Mouse (Mus musculus) stomach, embryonic 15.5 days (tissue): ENCODE measurements around the gene Grin2d. TPM values are rescaled to one million over a fixed set of nuclear protein-coding genes. Genes with fewer than 3 reads are reported as not detected.

ENCODE experiments used
- ATAC-seq: fragments of 200-750 bp; cut with Nextera tagmentation; 2 replicates; pipeline ENCODE4 v1.8.0; 2017; ENCODE audit warnings: low read depth, moderate number of reproducible peaks, moderate TSS enrichment; ENCODE audit not compliant: insufficient read depth, low FRiP score
- H3K27ac ChIP-seq: fragments of 300-500 bp; sonication (generic); 2 replicates; pipeline ENCODE4 v1.5.1; 2015; ENCODE audit warnings: mild to moderate bottlenecking, inconsistent platforms
- H3K27me3 ChIP-seq: fragments of 300-500 bp; sonication (generic); replicated peaks from 2 replicates; pipeline ENCODE4 v1.6.1; 2015; ENCODE audit warnings: inconsistent platforms
- H3K36me3 ChIP-seq: fragments of 300-500 bp; sonication (generic); 2 replicates; pipeline ENCODE4 v1.6.1; 2015; ENCODE audit warnings: inconsistent platforms
- H3K4me1 ChIP-seq: fragments of 300-500 bp; sonication (generic); 2 replicates; pipeline ENCODE4 v1.6.1; 2015; ENCODE audit warnings: inconsistent platforms
- H3K4me2 ChIP-seq: fragments of 300-500 bp; sonication (generic); 2 replicates; pipeline ENCODE4 v1.6.1; 2015; ENCODE audit warnings: mild to moderate bottlenecking, inconsistent platforms
- H3K4me3 ChIP-seq: fragments of 300-500 bp; sonication (generic); replicated peaks from 2 replicates; pipeline ENCODE4 v1.5.1; 2015; ENCODE audit warnings: inconsistent platforms
- H3K9ac ChIP-seq: fragments of 300-500 bp; sonication (generic); 2 replicates; pipeline ENCODE4 v1.6.1; 2015; ENCODE audit warnings: inconsistent platforms
- H3K9me3 ChIP-seq: fragments of 300-500 bp; sonication (generic); 2 replicates; pipeline ENCODE4 v1.6.1; 2016; ENCODE audit warnings: inconsistent platforms
- WGBS: fragments of 180-500 bp; shearing (Covaris S2); methylation state at CpG from one replicate; pipeline ENCODE4 v1.1.7; 2015; 5-methylcytosine and 5-hydroxymethylcytosine counted together
- polyA plus RNA-seq: library from polyadenylated mRNA; unstranded; fragments of >200 nt; fragmentation: Nextera tagmentation; extraction: Ambion mirVana; gene quantifications from 2 replicates; pipeline ENCODE4 v1.2.1, GENCODE M21; 2015

Grin2d gene
- polyA plus RNA-seq, 1 experiment from 2014 or later, result 0.67 TPM

- peak; percentile 88 for ATAC-seq
- under 1% methylated on average over 40 of the region's 40 CpGs for WGBS
- peak within 1 kb of the TSS; percentile 50 for H3K4me3 ChIP-seq
- peak within 1 kb of the TSS; percentile 49; the same call in 1 of the 2 replicates for H3K9ac ChIP-seq
- peaks cover 3% of the 10 kb centered on the region; the same call in 1 of the 2 replicates for H3K4me1 ChIP-seq
- no peaks in the 10 kb centered on the region for H3K36me3 ChIP-seq
- peak within 1 kb of the TSS; percentile 74 for H3K4me2 ChIP-seq
- H3K27ac ChIP-seq, result peak within 1 kb of the TSS; percentile 74
- no peaks in the 10 kb centered on the region for H3K27me3 ChIP-seq
- H3K9me3 ChIP-seq, result no peaks in the 10 kb centered on the region
These were observed 18.5 kb upstream of the Grin2d start, which contains the start of the genes Syngr4 and Tmem143 for GRCm38 (mm10) chr7:45896517-45897257. Syngr4 (minus strand) TSS chr7:45896714. Tmem143 (plus strand) TSS chr7:45896941.

- H3K27ac ChIP-seq, result 0 out of 2 replicates have a peak overlapping the region, but pooled peaks have one; percentile 31
- WGBS, result 72% methylated on average over 6 of the region's 6 CpGs
- H3K36me3 ChIP-seq, result no peaks in the 10 kb centered on the region
These were observed 17.8 kb upstream of the Grin2d start for GRCm38 (mm10) chr7:45895931-45896516.

GRCm38 (mm10) chr7:45892651-45893050 lies 14.5 kb upstream of the Grin2d start:
- Histone ChIP-seq H3K4me2 (no peak overlapping the region), H3K27me3 (no peaks in the 10 kb centered on the region), H3K9me3 (no peaks in the 10 kb centered on the region), H3K9ac (no peak overlapping the region), H3K36me3 (no peaks in the 10 kb centered on the region), H3K4me3 (no peak overlapping the region), H3K27ac (no peak overlapping the region), H3K4me1 (peaks cover 2% of the 10 kb centered on the region; the same call in 1 of the 2 replicates)
- 97% methylated on average over 2 of the region's 2 CpGs for WGBS
- no peak for ATAC-seq

More at GRCm38 (mm10) chr7:45895931-45896516, 17.8 kb upstream of the Grin2d start:
- peak overlapping the region; percentile 74 for H3K4me2 ChIP-seq
- H3K9ac ChIP-seq, result no peak overlapping the region
- no peaks in the 10 kb centered on the region for H3K9me3 ChIP-seq
- H3K4me3 ChIP-seq, result peak overlapping the region; percentile 19; the same call in 1 of the 2 replicates
- ATAC-seq, result no peak
- H3K4me1 ChIP-seq, result peaks cover 3% of the 10 kb centered on the region; the same call in 1 of the 2 replicates
- H3K27me3 ChIP-seq, result no peaks in the 10 kb centered on the region

- no peak overlapping the region for H3K27ac ChIP-seq
- peaks cover 27% of the 10 kb centered on the region for H3K36me3 ChIP-seq
- no peak overlapping the region for H3K4me2 ChIP-seq
- H3K27me3 ChIP-seq, result no peaks in the 10 kb centered on the region
- 48% methylated on average over 3 of the region's 3 CpGs for WGBS
- H3K4me3 ChIP-seq, result no peak overlapping the region
- ATAC-seq, result no peak
- H3K9me3 ChIP-seq, result no peaks in the 10 kb centered on the region
- H3K9ac ChIP-seq, result no peak overlapping the region
- no peaks in the 10 kb centered on the region for H3K4me1 ChIP-seq
These were observed 9.1 kb upstream of the Grin2d start for GRCm38 (mm10) chr7:45887246-45887645.

- peaks cover 78% of the 10 kb centered on the region for H3K36me3 ChIP-seq
- no peak overlapping the region for H3K27ac ChIP-seq
- no peaks in the 10 kb centered on the region for H3K4me1 ChIP-seq
- H3K9me3 ChIP-seq, result no peaks in the 10 kb centered on the region
- ATAC-seq, result no peak
- WGBS, result 85% methylated on average over 2 of the region's 2 CpGs
- no peak overlapping the region for H3K4me2 ChIP-seq
- H3K4me3 ChIP-seq, result no peak overlapping the region
- H3K9ac ChIP-seq, result no peak overlapping the region
- H3K27me3 ChIP-seq, result no peaks in the 10 kb centered on the region
These were observed 2.8 kb upstream of the Grin2d start for GRCm38 (mm10) chr7:45881011-45881410.

- H3K4me3 ChIP-seq, result no peak overlapping the region
- 97% methylated on average over 4 of the region's 4 CpGs for WGBS
- H3K4me2 ChIP-seq, result no peak overlapping the region
- H3K9me3 ChIP-seq, result no peaks in the 10 kb centered on the region
- H3K4me1 ChIP-seq, result no peaks in the 10 kb centered on the region
- no peak overlapping the region for H3K27ac ChIP-seq
- H3K27me3 ChIP-seq, result no peaks in the 10 kb centered on the region
- no peak overlapping the region for H3K9ac ChIP-seq
- peaks cover 80% of the 10 kb centered on the region for H3K36me3 ChIP-seq
- no peak for ATAC-seq
These were observed 2.4 kb upstream of the Grin2d start for GRCm38 (mm10) chr7:45880531-45880930.

- Histone ChIP-seq H3K4me2 (no peak overlapping the region), H3K27ac (no peak overlapping the region), H3K4me1 (peaks cover 16% of the 10 kb centered on the region), H3K9ac (no peak overlapping the region), H3K36me3 (peaks cover 60% of the 10 kb centered on the region), H3K27me3 (peaks cover under 1% of the 10 kb centered on the region), H3K9me3 (no peaks in the 10 kb centered on the region), H3K4me3 (no peak overlapping the region)
- WGBS, result 93% methylated on average over 7 of the region's 7 CpGs
- ATAC-seq, result no peak
These were observed 1.3 kb downstream of the Grin2d start for GRCm38 (mm10) chr7:45876895-45877294.

GRCm38 (mm10) chr7:45873061-45873947 lies 4.9 kb downstream of the Grin2d start:
- WGBS, result 2% methylated on average over 28 of the region's 28 CpGs
- peak overlapping the region; percentile 92 for H3K27ac ChIP-seq
- peak overlapping the region; percentile 92 for H3K9ac ChIP-seq
- H3K36me3 ChIP-seq, result peaks cover 26% of the 10 kb centered on the region
- peaks cover 39% of the 10 kb centered on the region for H3K4me1 ChIP-seq
- H3K4me2 ChIP-seq, result peak overlapping the region; percentile 84
- peak overlapping the region; percentile 60 for H3K4me3 ChIP-seq
- peaks cover 30% of the 10 kb centered on the region for H3K27me3 ChIP-seq
- peak; percentile 51 for ATAC-seq
- H3K9me3 ChIP-seq, result no peaks in the 10 kb centered on the region

- Histone ChIP-seq H3K4me1 (peaks cover 41% of the 10 kb centered on the region), H3K9me3 (no peaks in the 10 kb centered on the region), H3K27ac (peak within 1 kb of the TSS; percentile 92), H3K4me2 (peak within 1 kb of the TSS; percentile 84), H3K9ac (peak within 1 kb of the TSS; percentile 92), H3K27me3 (peaks cover 37% of the 10 kb centered on the region), H3K36me3 (peaks cover 22% of the 10 kb centered on the region), H3K4me3 (peak within 1 kb of the TSS; percentile 60)
- ATAC-seq, result peak; percentile 83
- 1% methylated on average over 18 of the region's 18 CpGs for WGBS
These were observed 5.6 kb downstream of the Grin2d start, which contains the start of gene Kdelr1 for GRCm38 (mm10) chr7:45872624-45873023. Kdelr1 (plus strand) TSS chr7:45872772.

GRCm38 (mm10) chr7:45870282-45871058 lies 7.7 kb downstream of the Grin2d start:
- no peak overlapping the region for H3K27ac ChIP-seq
- H3K4me1 ChIP-seq, result peaks cover 46% of the 10 kb centered on the region
- no peak for ATAC-seq
- H3K27me3 ChIP-seq, result peaks cover 37% of the 10 kb centered on the region
- peak overlapping the region; percentile 32 for H3K9ac ChIP-seq
- no peaks in the 10 kb centered on the region for H3K9me3 ChIP-seq
- H3K4me3 ChIP-seq, result peak overlapping the region; percentile 20
- H3K4me2 ChIP-seq, result peak overlapping the region; percentile 52
- H3K36me3 ChIP-seq, result peaks cover 10% of the 10 kb centered on the region; the same call in 1 of the 2 replicates
- 2% methylated on average over 30 of the region's 30 CpGs for WGBS

GRCm38 (mm10) chr7:45869787-45870186 lies 8.4 kb downstream of the Grin2d start:
- H3K4me2 ChIP-seq, result peak overlapping the region; percentile 33
- 3% methylated on average over 14 of the region's 14 CpGs for WGBS
- H3K9me3 ChIP-seq, result no peaks in the 10 kb centered on the region
- no peak for ATAC-seq
- peaks cover 37% of the 10 kb centered on the region for H3K27me3 ChIP-seq
- peak overlapping the region; percentile 2; the same call in 1 of the 2 replicates for H3K4me3 ChIP-seq
- no peak overlapping the region for H3K9ac ChIP-seq
- no peak overlapping the region for H3K27ac ChIP-seq
- H3K4me1 ChIP-seq, result peaks cover 42% of the 10 kb centered on the region
- H3K36me3 ChIP-seq, result 0 out of 2 replicates have a peak, but pooled peaks cover 5% of the 10 kb centered on the region
